Comparison of ENCODE assay signal across 9 mouse cellular contexts in genomic region chr2:117018917-117019538, GRCm38 (mm10).
DNase-seq lines count a peak whose midpoint lies in the region; ATAC-seq and TF ChIP-seq lines count a peak whose summit lies in the region.
"Had no signal": no experiment of that assay in that cellular context is flagged by ENCODE, and none has a peak within 500 bp of the region (broad histone marks: within the 10 kb centered on the region; RNA-seq: fewer than 3 reads in every experiment).

No protein-coding gene starts in this region.

- 0 out of 2 replicates have a peak, but pooled peaks cover 2% of the 10 kb centered on the region for H3K4me1 ChIP-seq in neural tube, embryonic 15.5 days
- H3K4me1 ChIP-seq in small intestine, adult 2 months (ENCODE audit: control insufficient read depth, insufficient read depth, insufficient read length, low read length): no peaks in the 10 kb centered on the region; the same call in 1 of the 2 replicates

- H3K27me3 ChIP-seq in neural tube, embryonic 15.5 days (replicated peaks): no peaks in the 10 kb centered on the region
- H3K27me3 ChIP-seq in small intestine, adult 2 months (ENCODE audit: control insufficient read depth, insufficient read depth, low read length): no peaks in the 10 kb centered on the region

- H3K9me3 ChIP-seq in neural tube, embryonic 15.5 days (replicated peaks): no peaks in the 10 kb centered on the region

- H3K4me2 ChIP-seq in neural tube, embryonic 15.5 days: no peak overlapping the region

- no peak for TF ChIP-seq CTCF in small intestine, adult 2 months (IDR thresholded peaks at IDR 0.05; ENCODE audit: extremely low read depth, insufficient read length, insufficient replicate concordance, low read depth, low read length)

- 38% methylated on average over 6 of the region's 6 CpGs for WGBS in neural tube, embryonic 15.5 days
- 35% methylated on average over 6 of the region's 6 CpGs for WGBS in small intestine, adult 2 months

- H3K36me3 ChIP-seq in neural tube, embryonic 15.5 days: no peaks in the 10 kb centered on the region
- H3K36me3 ChIP-seq in small intestine, adult 2 months (ENCODE audit: control insufficient read depth, insufficient read depth, low read length): no peaks in the 10 kb centered on the region

- peak; percentile 34 for DNase-seq in neural tube, embryonic 10.5 days (ENCODE audit: extremely low spot score, low spot score)
- DNase-seq in brain, adult 2 months (ENCODE audit: low read depth, low spot score): peak; percentile 53
- peak; percentile 89 for DNase-seq in gastrocnemius, postnatal 25 days
- peak; percentile 88 for DNase-seq in kidney, postnatal 14 days
- peak; percentile 80 for DNase-seq in lung, postnatal 14 days
- no peak for DNase-seq in cerebellum, adult 8-10 months

- no peak for TF ChIP-seq POLR2A in small intestine, adult 2 months (IDR thresholded peaks at IDR 0.05; ENCODE audit: low read depth, low read length)

- ATAC-seq in neural tube, embryonic 15.5 days (ENCODE audit: low FRiP score): no peak

- no peak overlapping the region for H3K4me3 ChIP-seq in neural tube, embryonic 15.5 days (replicated peaks)
- no peak overlapping the region for H3K4me3 ChIP-seq in small intestine, adult 2 months (ENCODE audit: low read depth, low read length)
- H3K4me3 ChIP-seq: erythroblast, embryonic 14.5 days had no signal

- no peak overlapping the region for H3K9ac ChIP-seq in neural tube, embryonic 15.5 days (replicated peaks)

- no peak overlapping the region for H3K27ac ChIP-seq in neural tube, embryonic 15.5 days (replicated peaks)
- H3K27ac ChIP-seq in small intestine, adult 2 months (ENCODE audit: insufficient read depth, low read depth, low read length): peak overlapping the region; percentile 77
